Mouse (Mus musculus) ES-Bruce4 (cell line): ENCODE measurements at regions not wholly inside any gene's neighbourhood (a gene's known extent, or its start where the extent isn't known, plus 50 kb on each side); places are given as distances from the start of the nearest gene placed in this dataset.

Experiments used
- CTCF ChIP-seq: IDR thresholded peaks from one replicate; pipeline ENCODE4 v1.8.1; 2011; ENCODE audit warnings: low read depth, low read length
- POLR2A ChIP-seq: IDR thresholded peaks from one replicate; pipeline ENCODE4 v1.8.1; 2011; ENCODE audit warnings: low read length; ENCODE audit not compliant: insufficient read depth

GRCm38 (mm10) chr6:93411077-93411452, 467.8 kb upstream of the Adamts9 start:
- TF ChIP-seq CTCF (no peak), POLR2A (no peak)
